Mouse (Mus musculus) duodenum, adult 2 months (tissue): Measurements from ENCODE around the gene Slc35c2. TPM values are rescaled to one million over a fixed set of nuclear protein-coding genes. Genes with fewer than 3 reads are reported as not detected.

Experiments
- polyA plus RNA-seq: library from polyadenylated mRNA; depleted of rRNA; stranded (reverse); fragments of >200 nt; gene quantifications from 2 replicates; pipeline ENCODE4 v1.2.3, GENCODE M21; 2012; ENCODE audit warnings: low replicate concordance; rRNA removed

Slc35c2 gene
- polyA plus RNA-seq, result 147 and 296 TPM in 2 replicates

DNA sequence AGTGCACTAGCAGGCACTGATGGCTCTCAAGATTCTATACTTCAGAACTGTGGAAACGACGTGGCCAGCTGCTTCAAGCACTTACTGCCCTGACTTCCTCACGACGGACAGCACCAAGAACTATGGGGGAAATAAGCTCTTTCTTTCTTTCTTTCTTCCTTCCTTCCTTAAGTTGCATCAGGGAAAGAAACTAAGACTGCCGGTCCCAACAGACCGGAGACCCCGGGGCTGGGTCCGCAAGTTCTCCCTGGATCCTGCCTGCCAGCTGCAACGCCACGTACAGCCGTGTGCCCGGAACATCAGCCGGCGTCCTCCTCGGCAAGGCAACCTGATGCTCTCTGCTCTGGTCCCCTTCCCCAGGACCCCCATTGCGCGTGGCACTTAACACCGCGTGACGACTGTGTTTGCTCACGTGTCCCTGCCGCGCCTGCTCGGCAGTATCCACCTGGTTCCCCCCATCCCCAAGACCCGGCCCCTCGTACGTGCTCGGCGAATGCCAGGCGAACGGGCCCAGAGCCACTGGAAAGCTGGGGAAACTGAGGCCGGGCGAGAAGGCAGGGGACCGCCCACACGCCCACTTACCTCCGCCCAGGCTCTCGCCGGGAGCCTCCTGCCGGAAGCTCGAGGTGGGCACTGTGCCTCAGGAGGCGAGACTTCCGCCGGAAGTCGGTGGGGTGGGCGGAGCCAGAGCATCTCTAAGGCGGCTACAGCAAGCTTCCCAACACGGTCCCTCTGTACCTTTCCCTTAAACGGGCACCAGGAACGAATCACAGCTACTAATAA lies at the start of gene Slc35c2:
Slc35c2 (minus strand) TSS at position 668 of the 783 bp plus-strand sequence.

DNA sequence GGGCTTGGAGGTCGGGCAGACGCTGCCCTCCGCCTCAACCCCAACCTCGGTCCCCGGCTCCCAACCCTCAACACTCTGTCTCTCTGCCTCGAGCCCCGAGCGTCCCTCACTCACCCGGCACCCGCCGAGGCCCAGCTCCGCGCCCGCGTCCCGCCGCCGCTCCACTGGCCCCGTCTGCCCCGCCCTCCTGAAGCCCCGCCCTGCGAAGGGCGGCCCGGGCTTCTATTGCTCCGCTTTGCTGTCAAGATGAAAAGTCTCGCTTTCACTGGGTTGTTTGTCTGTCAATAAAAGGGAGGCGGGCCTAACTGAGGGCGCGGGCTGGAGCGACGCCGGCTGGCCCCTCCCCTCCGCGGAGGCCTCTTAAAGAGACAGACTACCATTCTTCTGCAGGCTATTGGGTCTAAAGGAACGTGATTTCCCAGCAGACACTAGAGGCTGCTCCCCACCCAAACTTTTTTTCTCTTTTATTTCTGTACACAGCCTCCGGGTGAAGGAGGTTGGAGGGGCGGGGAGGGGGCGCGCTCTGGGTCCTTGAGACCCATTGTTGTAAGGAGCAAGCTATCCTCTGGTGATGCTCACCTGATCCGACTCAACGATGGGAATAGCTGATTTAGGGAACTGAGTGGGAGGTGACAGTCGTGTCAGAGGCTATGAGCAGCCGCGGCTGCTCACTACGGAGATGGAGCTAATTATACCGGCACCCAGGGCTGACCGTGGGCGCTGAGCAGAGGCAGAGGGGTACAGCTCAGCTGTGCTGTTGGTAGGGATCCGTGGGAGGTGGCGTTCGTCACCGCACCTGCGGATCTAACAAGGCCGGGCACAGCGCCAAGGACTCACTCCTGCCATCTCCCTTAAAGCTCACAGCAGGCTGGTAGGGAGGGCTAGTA lies 38.9 kb upstream of the Slc35c2 start, which contains the start of gene Elmo2:
Elmo2 (minus strand) TSS at position 176 of the 887 bp plus-strand sequence.

DNA sequence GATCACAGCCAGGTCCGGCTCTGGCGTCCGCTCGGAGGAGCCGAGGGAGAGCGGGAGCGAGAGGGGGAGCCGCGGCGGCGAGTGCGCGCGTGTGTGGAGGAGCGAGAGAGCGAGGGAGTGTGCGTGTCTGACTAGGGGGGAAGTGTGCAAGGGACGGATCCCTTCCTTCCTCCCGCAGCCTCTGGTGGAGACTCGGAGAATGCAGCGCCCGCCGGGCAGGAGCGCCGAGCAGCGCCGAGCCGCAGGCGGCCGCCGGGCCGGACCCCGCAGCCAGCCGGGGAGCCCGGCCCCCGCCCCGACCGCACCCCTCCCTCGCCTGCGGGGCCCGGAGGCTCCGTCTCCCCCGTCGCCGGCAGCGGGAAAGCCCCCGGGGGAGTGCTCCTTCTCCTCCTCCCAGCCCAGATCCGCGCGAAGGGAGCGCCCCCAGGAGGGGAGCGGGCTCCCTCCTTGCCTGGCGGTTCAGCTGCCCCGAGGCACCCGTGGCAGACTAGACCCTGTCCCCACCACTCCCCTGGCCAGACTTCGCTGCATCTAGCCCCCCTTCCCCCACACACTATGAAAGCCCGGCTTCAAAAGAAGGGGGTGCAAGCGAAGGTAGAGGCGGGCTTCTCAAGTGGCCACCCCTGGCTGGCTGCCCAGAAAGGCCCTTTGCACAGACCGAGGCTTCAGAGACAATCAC lies 52.9 kb downstream of the Slc35c2 start, which contains the start of gene Cdh22:
Cdh22 (minus strand) TSS at position 241 of the 679 bp plus-strand sequence.

Other genes starting within 250 kb of the Slc35c2 start
- gene Cd40, start 232.2 kb downstream of the Slc35c2 start, polyA plus RNA-seq, result 2.1 and 3.0 TPM in 2 replicates
- gene 1700025C18Rik, start 197.1 kb downstream of the Slc35c2 start, polyA plus RNA-seq, result not detected in 2 replicates
- gene Cdh22, start 53.0 kb downstream of the Slc35c2 start, polyA plus RNA-seq, result 0.20 and 0.38 TPM in 2 replicates
- gene Elmo2, start 38.6 kb upstream of the Slc35c2 start, polyA plus RNA-seq, result 38.8 and 72.5 TPM in 2 replicates
- not detected in 2 replicates for gene Zfp663, start 80.9 kb upstream of the Slc35c2 start, polyA plus RNA-seq
- gene Zfp334, start 100.4 kb upstream of the Slc35c2 start, polyA plus RNA-seq, result 0.15 and 0.27 TPM in 2 replicates
- 0.67 and 2.5 TPM in 2 replicates for gene Ocstamp, start 112.5 kb upstream of the Slc35c2 start, polyA plus RNA-seq
- 0.11 and 0.70 TPM in 2 replicates for gene Slc13a3, start 185.4 kb upstream of the Slc35c2 start, polyA plus RNA-seq
- 7.7 and 15.2 TPM in 2 replicates for gene Trp53rka, start 205.5 kb upstream of the Slc35c2 start, polyA plus RNA-seq
- 2.9 and 8.0 TPM in 2 replicates for gene Slc2a10, start 215.9 kb upstream of the Slc35c2 start, polyA plus RNA-seq